Mouse (Mus musculus) myocyte (in vitro differentiated cells): ENCODE data around the gene Tmem62.

Source experiments
- MAX ChIP-seq: IDR thresholded peaks from one replicate; pipeline ENCODE4 v1.6.1; 2011; ENCODE audit warnings: low read depth, mild to moderate bottlenecking, control low read depth
- MYOD1 ChIP-seq, 3 experiments: IDR thresholded peaks; one replicate each; pipeline ENCODE4 v1.6.1; 2011; ENCODE audit warnings: control low read depth in 2 of 3, low read depth in 2 of 3, mild to moderate bottlenecking in 2 of 3, moderate library complexity in 1 of 3; ENCODE audit not compliant: insufficient read length in 2 of 3, control insufficient read depth in 1 of 3
- POLR2A ChIP-seq: IDR thresholded peaks from one replicate; pipeline ENCODE4 v1.6.1; 2011; ENCODE audit warnings: low read depth, mild to moderate bottlenecking, control low read depth, moderate library complexity; ENCODE audit not compliant: insufficient read length
- TCF12 ChIP-seq: IDR thresholded peaks from one replicate; pipeline ENCODE4 v1.6.1; 2011; ENCODE audit warnings: mild to moderate bottlenecking, control low read depth; ENCODE audit not compliant: poor library complexity, insufficient read depth, severe bottlenecking

DNA sequence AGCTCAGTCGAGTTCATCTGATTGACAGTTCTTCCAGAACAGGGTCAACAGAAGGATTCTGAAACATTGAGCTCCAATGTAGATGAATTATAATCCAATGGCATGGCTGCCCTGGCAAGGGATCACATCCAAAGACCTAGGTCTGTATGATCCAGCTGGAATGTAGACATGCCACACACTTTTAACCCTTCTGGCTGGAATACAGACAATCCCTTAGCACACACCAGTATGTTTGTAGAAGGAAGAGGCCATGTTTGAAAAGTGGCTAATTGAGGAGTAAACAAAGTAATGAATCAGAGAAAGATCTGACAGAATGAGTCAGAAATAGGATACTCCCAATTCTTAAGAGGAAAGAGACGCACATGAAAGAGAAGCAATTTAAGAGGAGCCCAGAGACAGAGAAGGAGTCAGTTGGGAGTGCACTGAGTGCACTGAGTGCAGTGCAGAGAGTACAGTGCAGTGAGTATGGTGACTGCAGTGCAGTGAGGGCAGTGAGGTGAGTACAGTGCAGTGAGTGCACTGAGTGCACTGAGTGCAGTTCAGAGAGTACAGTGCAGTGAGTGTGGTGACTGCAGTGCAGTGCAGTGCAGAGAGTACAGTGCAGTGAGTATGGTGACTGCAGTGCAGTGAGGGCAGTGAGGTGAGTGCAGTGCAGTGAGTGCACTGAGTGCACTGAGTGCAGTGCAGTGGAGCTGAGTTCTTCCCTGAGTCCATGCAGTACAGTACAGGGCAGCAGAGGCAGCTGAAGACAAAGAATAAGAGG lies 24.5 kb upstream of the Tmem62 start:
- TF ChIP-seq TCF12 (no peak), POLR2A (no peak), MAX (no peak), MYOD1 (IDR thresholded peaks at IDR 0.05; ENCODE audit: control insufficient read depth in 1 of 3, insufficient read length in 2 of 3, low read depth in 2 of 3) (no peak)
